Mouse (Mus musculus) embryonic stem cell, embryonic (primary cell): Measurements from ENCODE around the gene Ttc28.

ENCODE experiments used
- CTCF ChIA-PET, 4 experiments: fragments of 300-600 bp in 2 of 4; fragments of 350-600 bp in 2 of 4; sonication (Branson Sonifier 250); formaldehyde crosslinking; loops; one replicate each; lab custom pipeline; 2022; ENCODE audit warnings: inconsistent platforms in 2 of 4; lab: Charles Lee
- POLR2A ChIA-PET, 4 experiments: fragments of 300-600 bp in 2 of 4; fragments of 350-600 bp in 2 of 4; sonication (Branson Sonifier 250); formaldehyde crosslinking; loops; one replicate each; lab custom pipeline; 2022; ENCODE audit warnings: antibody characterized with exemption in 4 of 4, inconsistent platforms in 1 of 4; lab: Charles Lee

The Ttc28 gene

DNA sequence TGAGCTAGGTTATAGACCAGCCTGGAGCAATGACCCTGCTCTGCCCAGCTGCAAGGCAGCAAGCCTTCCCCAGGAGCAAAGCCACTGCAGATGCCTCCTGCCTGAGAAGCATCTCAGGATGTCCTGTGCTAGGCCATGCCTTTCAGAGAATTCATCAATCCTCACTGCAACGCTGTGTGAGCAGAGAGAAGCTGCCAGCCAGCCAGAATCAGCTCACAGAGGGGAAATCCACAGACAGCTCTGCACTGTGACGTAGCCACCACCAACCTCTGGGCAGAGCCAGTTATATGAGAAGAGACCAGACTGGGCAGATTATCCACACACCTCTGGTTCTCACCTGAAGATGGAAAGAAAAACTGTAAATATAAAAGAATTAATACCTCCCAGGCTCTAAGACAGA lies 315.2 kb downstream of the Ttc28 start:
- ChIA-PET CTCF (interaction anchor here in 3 of 4 experiments (1.2 to 2.5 kb wide), 7 partner anchors 8 to 75 kb away, joined by 4 to 20 read pairs (median 9); no protein-coding TSS in a partner anchor), POLR2A (no interaction called here)

DNA sequence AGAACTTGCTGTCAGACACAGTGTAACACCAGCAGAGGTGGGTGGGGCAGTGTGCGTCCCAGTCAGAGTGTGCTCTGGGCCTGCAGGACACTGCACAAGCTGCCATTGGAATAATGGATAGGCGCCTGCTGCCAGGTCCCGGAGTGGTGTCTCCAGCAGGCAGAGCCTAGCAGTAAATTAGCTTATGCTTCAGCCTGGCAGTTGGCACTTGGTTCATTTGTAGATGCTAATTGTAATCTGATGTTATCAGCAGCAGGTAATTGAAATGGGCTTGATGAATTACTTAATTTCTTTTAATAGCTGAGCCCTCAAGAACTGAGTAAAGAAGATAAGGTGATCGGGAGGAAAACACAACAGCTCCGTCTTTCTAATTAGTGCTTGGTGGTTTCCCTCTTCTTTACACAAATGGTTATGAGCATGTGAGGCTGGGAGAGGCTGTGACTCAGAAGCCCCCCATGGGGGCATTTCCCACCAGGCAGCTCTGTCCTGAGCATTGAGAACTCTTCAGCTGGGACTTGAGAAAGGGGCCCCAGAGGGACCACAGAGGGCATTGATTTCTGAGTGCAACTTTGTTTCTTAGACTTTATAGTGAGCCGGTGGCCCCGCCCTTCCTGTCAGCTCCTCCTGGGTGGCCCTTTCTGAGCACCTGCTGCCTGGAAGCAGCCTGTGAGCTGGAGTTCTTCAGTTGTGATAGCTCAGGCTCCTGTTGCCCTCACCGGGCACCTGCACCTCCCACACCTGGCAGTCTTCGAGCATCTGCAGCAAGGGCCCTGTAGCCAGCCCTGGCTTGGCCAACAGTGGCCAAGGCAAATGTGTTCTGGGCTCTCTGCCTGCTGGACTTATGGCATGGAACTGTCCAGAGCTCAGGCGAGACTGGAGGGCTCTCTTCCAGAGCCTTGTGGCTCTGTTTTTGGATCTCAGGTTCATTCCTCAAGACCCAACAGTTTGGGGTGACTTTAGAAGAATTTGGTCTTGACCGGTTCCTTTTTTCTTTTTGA lies 316.2 kb downstream of the Ttc28 start:
- POLR2A ChIA-PET: interaction anchor here in 2 of 4 experiments (0.5 to 1.8 kb wide), 8 partner anchors 9 to 135 kb away, joined by 3 to 5 read pairs (median 4); partner anchors contain the start of gene Pitpnb (in 1 of the 2)
- CTCF ChIA-PET: interaction anchor here (0.6 to 2.5 kb wide), 9 partner anchors 9 to 151 kb away, joined by 3 to 20 read pairs (median 6); no protein-coding TSS in a partner anchor

DNA sequence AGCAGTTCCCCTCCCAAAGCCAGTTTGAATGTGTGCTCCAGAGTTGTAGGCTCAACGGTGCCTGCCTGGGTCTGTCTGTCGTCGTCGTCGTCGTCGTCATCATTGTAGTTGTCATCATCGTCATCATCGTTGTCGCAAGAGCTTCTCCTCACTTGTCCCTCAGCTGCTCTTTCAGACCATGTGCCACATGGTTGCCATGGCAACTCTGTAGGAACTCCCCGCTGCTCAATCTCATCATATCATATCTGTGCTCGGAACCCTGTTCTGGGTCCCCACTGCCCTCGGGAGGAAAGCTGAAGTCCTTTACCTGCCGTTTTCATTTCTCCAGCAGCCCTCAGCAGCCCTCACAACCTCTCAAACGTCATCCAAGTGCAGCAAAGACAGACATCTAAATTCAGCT lies 318.1 kb downstream of the Ttc28 start:
- POLR2A ChIA-PET: interaction anchor here in 2 of 4 experiments (1.2 to 1.6 kb wide), 3 partner anchors 10 to 310 kb away, joined by 3 to 5 read pairs (median 4); no protein-coding TSS in a partner anchor
- CTCF ChIA-PET: interaction anchor here in 2 of 4 experiments (1.0 to 3.5 kb wide), 3 partner anchors 10 to 11 kb away, joined by 3 to 22 read pairs (median 9); no protein-coding TSS in a partner anchor

DNA sequence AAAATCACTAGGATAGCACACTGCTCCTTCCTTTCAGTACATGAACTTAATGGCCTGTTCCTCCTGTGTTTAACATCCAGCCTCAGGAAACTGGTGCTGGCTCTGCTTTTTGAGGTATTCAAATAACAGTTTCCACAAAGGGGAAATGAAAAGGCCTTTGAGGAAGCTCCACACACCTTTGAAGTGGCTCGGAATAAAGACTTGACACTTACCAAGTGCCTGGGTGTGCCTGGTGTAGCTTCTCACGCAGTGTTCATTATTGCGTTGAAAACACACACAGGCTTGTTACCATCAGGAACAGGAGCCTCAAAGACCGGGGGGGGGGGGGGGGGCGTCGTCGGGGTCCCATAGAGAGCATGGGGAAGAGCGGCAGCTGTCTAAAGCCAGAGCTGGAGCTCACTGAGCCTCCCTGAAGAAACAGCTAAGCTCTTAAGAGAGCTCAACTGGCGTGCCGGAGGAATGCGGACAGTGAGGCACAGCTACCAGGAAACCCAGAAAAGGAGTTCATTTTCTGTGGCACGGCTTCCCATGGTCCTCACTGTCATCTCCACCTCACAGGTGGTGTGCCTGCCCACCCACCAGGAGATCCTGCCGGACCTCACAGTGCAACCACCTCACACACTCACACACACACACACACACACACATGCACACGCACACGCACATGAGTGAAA lies 320.7 kb downstream of the Ttc28 start:
- POLR2A ChIA-PET: interaction anchor here in 2 of 4 experiments (0.6 to 1.4 kb wide), 7 partner anchors 8 to 693 kb away, joined by 3 to 6 read pairs (median 3); no protein-coding TSS in a partner anchor
- CTCF ChIA-PET: interaction anchor here in 3 of 4 experiments (0.6 to 3.5 kb wide), 5 partner anchors 8 to 274 kb away, joined by 3 to 22 read pairs (median 10); no protein-coding TSS in a partner anchor

DNA sequence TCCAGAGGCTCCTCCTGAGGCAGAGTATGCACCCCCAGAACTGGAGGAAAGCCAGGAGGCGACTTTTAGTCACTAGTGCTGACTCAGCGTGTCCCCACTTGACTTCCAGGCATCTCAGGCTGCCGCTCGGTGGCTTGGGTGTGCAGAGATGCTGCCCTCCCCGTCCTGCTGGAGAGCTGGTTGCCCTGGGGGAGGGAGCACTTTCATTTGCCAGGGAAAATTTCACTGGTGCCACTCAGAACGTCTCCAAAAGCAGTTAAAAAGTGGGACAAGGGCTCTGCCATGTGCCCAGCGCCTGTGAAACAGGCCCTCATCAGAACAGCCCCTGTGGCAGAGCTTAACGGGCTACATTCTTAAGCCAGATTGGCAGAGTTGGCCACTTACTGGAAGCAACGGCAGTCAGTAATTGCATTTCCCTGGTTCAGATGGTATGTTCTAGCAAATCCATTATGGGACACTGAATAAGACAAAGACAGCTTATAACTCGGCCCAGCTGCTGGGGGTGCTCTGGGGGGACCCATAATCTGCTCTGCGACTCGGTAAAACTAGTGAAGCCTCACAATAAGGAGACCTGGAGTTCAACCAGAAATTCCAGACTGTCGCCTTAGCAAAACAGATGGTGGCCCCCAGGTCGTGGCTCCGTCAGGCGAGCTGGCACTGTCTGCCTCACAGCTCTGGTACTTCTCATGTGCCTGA lies 321.5 kb downstream of the Ttc28 start:
- POLR2A ChIA-PET: interaction anchor here in 1 of 4 experiments (0.6 to 1.4 kb wide), 4 partner anchors 16 to 692 kb away, joined by 3 to 4 read pairs (median 4); no protein-coding TSS in a partner anchor
- CTCF ChIA-PET: interaction anchor here in 2 of 4 experiments (0.6 to 2.2 kb wide), 3 partner anchors 13 to 56 kb away, joined by 3 to 10 read pairs (median 6); no protein-coding TSS in a partner anchor

DNA sequence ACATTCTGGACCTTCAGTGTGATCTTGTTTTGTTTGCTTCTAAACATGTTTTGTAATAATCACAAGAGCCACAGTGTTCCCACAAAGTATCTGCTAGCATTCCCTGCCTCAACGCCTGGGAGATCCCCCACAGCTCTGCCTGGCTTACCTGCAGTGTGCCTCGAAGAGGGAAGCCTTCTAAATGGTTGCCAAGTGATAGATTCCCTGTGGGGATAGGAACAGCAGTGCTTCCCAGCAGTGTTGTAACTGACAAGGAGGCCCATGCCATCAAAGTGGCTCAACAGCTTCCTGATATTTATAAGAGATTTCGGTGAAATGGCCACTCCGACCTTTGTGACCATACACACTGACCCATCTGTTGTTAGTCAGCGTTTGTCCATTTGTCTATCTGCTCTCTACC lies 324.6 kb downstream of the Ttc28 start:
- CTCF ChIA-PET: no interaction called here
- POLR2A ChIA-PET: interaction anchor here in 1 of 4 experiments (0.6 kb wide), 2 partner anchors 238 to 1001 kb away, joined by 3 to 5 read pairs; no protein-coding TSS in a partner anchor

DNA sequence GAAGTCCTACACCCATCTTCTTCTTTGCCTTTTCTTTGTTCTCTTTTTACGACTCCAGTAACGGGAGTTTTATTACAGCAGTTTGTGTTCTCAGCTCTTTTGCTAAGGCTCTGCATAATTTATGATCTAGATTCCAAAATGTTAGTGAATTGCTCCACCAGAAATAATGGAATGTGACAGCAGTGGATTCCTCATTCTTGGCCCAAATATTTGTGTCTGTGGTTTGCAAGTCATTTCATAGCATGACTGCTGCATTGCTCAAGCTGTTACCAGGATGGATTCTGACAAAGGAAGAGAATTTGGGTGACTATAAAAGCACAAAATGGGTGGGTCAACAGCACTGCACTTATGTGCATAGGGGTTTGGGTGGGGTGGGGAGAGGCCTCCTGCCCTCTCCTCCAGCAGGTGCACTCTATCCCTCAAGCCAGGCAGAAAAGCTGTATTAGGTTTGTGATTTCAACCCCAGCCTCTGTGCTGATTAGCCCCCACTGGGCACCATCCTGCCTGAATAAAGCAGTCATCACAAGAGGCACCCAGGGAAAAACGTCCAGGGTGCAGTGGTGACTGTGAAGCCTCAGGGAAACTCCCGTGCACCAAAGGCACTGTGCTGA lies 325.5 kb downstream of the Ttc28 start:
- POLR2A ChIA-PET: interaction anchor here in 1 of 4 experiments (0.6 kb wide), 1 partner anchor 1002 kb away, joined by 5 read pairs; no protein-coding TSS in a partner anchor
- CTCF ChIA-PET: interaction anchor here in 1 of 4 experiments (1.4 kb wide), 1 partner anchor 9 kb away, joined by 4 read pairs; no protein-coding TSS in a partner anchor

DNA sequence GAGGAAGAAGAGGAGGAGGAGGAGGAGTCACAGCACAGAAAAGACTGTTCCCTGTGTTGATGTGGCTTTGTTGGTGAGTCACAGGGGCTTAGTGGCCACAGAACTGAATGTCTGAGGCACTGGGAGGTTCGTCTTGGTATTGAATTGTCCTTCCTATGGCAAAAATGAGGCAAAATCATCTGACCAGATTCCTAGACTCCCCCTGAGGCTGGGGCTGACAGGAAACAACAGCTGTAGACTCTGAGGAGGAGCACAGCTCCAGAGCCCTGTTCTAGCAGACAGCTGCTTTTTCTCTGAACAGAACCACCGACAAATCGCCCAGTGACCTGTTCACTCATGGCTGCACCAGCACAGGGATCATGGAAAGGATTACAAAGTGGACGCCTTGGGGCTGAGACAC lies 326.2 kb downstream of the Ttc28 start:
- ChIA-PET POLR2A (no interaction called here), CTCF (interaction anchor here in 2 of 4 experiments (0.7 to 1.4 kb wide), 2 partner anchors 10 to 65 kb away, joined by 4 read pairs; no protein-coding TSS in a partner anchor)

DNA sequence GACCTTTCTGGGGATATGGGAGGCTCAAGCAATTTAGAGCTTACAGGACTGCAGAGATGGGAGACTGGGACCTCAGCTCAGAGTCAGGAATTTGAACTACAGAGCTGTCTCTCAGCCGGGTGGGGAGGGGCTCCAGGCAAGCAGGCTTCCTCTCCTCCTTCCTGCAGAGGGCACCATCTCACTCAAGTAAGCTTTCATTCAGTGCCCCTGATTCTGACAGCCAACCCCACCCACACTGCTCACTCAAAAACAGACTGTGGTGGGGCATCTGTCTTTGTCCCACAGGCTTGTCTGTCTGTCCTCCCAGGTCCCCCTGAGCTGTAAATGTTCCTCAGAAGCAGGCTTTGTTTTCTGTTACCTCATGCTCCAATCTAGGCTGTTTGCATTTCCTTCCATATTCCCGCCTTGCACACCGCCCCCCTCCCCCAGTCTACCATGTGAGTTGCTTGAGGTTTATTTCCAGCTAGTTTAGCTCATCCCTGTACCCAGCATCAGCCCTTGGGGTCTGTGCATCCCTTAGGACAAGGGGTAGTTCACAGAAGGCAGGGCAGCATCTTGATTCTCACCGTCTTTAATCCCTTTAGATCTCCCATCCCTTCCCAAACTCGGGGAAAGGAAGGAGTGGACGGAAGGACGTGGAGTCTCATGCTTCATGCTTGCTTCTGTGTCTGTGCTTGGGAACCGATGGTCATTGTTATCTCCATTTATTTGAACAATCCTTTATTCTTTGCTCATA lies 328.5 kb downstream of the Ttc28 start:
- POLR2A ChIA-PET: interaction anchor here (0.5 to 2.9 kb wide), 20 partner anchors 8 to 294 kb away, joined by 3 to 8 read pairs (median 4); no protein-coding TSS in a partner anchor
- CTCF ChIA-PET: interaction anchor here (0.5 to 3.6 kb wide), 100 partner anchors 8 to 1468 kb away, joined by 3 to 34 read pairs (median 4); partner anchors contain the start of genes Ep400 (in 1 of the 4) and Fbrsl1 (in 1 of the 4)

DNA sequence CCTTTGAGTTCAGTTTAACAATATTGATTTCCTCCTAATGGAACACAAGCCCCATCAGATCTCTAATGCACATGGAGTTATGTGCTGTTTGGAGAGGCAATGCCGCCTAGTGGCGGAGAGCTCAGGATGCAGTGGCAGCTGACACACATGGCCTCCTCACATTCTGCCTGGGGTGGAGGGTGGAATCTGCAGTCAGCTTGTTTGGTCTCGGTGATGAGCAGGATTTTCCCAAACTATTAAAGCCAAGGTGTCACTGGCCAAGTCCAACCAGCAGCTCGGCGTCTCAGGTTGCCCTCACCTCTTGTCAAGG lies 329.0 kb downstream of the Ttc28 start:
- ChIA-PET POLR2A (interaction anchor here (0.6 to 2.9 kb wide), 15 partner anchors 8 to 230 kb away, joined by 3 to 8 read pairs (median 5); no protein-coding TSS in a partner anchor), CTCF (interaction anchor here (0.5 to 3.6 kb wide), 79 partner anchors 8 to 1467 kb away, joined by 3 to 34 read pairs (median 5); partner anchors contain the start of genes Ep400 (in 1 of the 4) and Ttc28 (in 1 of the 4))

DNA sequence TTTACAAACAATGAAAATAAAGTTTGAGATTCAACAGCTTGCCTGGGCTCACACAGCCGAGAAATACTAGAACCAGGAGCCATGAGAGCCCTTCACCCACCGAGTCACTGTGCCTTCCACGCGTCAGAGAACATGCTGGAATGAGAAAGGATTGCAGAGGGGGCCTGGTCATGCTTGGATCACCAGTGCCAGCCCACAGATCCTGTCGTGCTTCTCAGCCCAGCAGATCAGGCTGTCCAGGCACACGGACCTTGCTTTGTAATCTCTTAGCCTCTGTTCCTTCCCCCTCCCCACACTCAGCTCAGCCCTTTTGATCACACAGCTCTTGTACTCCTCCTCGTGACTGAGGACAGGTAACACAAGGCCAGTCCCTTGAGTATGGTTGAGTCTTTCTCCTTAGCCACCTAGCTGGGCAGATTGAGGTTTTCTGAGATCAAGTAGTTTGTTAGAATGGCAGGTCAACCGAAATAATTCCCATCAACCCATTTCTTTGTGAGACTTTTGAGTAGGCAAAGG lies 334.4 kb downstream of the Ttc28 start:
- POLR2A ChIA-PET: interaction anchor here in 1 of 4 experiments (0.5 to 0.6 kb wide), 2 partner anchors 131 to 579 kb away, joined by 3 to 5 read pairs; no protein-coding TSS in a partner anchor
- CTCF ChIA-PET: no interaction called here

DNA sequence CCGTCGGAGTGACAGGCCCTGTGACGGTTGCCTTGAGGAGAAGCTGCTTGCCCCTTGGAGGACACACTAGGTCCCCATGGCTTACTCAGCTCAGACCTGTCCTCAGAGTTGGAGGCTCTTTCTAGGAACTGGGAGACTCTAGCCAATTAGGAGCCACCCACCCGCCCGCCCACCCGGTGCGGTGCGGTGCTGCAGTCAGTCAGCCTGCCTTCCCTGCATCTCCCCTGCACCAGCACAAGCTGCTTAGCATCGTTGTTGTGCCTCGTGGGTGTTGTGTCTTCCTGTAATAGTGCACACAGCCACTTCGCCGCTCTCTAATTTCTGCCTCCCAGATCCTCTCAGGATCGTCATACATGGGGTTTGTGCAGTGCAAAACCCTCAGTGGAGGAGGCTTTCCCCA lies 335.3 kb downstream of the Ttc28 start:
- ChIA-PET POLR2A (no interaction called here), CTCF (interaction anchor here in 3 of 4 experiments (0.6 to 0.7 kb wide), 3 partner anchors 48 to 444 kb away, joined by 3 read pairs; no protein-coding TSS in a partner anchor)

DNA sequence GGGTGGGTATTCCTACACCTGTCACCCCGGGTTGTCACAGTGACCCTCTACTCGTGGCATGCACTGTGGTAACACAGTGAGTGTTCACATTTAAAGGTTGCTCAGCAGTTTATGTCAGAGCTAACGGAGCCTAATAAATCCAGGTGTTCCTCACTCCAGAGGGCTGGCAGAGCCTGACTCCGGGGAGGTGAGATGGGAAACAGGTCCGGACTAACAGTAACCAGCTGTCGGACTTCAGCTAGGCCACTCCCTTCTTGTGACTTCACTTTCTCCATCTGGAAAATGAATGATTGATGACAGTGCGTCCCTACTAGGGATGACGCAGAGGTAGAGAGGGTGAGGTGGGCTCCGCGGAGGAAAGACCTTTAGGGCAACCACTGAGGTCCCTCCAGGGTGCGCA lies 336.1 kb downstream of the Ttc28 start:
- POLR2A ChIA-PET: interaction anchor here in 1 of 4 experiments (1.9 kb wide), 1 partner anchor 12 kb away, joined by 5 read pairs; no protein-coding TSS in a partner anchor
- CTCF ChIA-PET: interaction anchor here in 3 of 4 experiments (0.6 to 4.0 kb wide), 5 partner anchors 8 to 445 kb away, joined by 3 to 34 read pairs (median 11); no protein-coding TSS in a partner anchor

DNA sequence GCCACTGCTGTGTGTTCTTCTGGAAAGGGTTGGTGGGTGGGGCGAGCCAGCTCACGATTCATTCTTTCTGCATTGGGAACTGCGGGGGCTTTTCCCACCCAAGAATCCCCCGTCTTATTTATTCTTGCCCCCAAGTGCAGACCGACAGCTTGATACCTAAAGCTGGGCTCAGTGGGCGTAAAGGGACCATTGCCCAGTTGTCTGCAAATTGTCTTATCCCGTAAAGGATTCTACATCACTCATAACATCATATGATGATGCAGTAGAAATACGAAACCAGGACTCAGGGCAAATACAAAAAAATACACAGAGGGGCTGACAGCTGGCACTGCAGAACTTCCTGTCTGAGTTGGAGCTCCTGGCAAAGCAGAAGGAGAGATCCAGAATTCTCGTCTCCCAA lies 336.6 kb downstream of the Ttc28 start:
- POLR2A ChIA-PET: interaction anchor here in 2 of 4 experiments (0.7 to 1.9 kb wide), 5 partner anchors 8 to 168 kb away, joined by 3 to 8 read pairs (median 4); no protein-coding TSS in a partner anchor
- CTCF ChIA-PET: interaction anchor here in 3 of 4 experiments (0.6 to 4.0 kb wide), 5 partner anchors 8 to 271 kb away, joined by 4 to 34 read pairs (median 11); no protein-coding TSS in a partner anchor

DNA sequence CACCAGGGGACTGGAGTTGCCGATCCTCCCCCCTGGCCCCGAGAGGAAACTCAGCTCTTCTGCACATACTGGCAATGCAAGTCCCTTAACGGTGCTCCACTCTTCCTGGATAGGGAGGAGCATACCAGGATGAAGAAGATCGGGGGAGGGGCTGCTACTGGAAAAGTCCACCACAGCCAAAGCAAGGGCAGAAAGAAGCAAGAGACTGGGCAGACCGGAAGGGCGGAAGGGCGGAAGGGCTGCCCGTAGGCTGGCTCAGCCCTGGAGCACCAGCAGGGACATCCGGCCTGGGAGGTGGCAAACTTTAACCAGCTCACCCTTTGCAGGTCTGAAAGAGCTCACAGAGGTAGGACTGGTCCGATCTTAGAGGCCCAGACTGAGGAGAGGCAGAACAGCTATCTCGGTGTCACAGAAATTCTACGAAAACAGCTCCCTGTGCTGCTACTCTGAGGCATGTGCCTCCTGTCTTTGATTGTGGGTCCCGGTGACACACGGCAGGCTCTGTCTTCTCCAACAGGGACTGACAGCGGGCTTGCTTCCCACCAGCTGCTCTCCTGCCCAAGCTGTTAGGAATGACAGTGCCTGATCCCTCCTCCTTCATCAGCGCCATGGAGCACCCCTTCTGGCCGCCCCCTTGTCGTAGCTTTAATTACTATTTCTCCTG lies 338.0 kb downstream of the Ttc28 start:
- POLR2A ChIA-PET: interaction anchor here in 3 of 4 experiments (0.6 to 1.6 kb wide), 7 partner anchors 9 to 408 kb away, joined by 3 to 8 read pairs (median 4); no protein-coding TSS in a partner anchor
- CTCF ChIA-PET: interaction anchor here (0.7 to 4.0 kb wide), 8 partner anchors 8 to 56 kb away, joined by 3 to 34 read pairs (median 4); no protein-coding TSS in a partner anchor
